Mouse (Mus musculus) cortical plate, adult 2 months (tissue): ENCODE measurements around the gene Endov.

Source experiments
- CTCF ChIP-seq: fragments of 200-500 bp; IDR thresholded peaks from 2 replicates; pipeline ENCODE4 v1.5.1; 2011; ENCODE audit warnings: mild to moderate bottlenecking, control low read depth, low read length; ENCODE audit not compliant: insufficient read depth; ENCODE audit errors: extremely low read depth
- POLR2A ChIP-seq: fragments of 200-500 bp; IDR thresholded peaks from 2 replicates; pipeline ENCODE4 v1.6.1; 2011; ENCODE audit warnings: mild to moderate bottlenecking, low read length, control low read depth; ENCODE audit not compliant: insufficient read depth; ENCODE audit errors: extremely low read depth

DNA sequence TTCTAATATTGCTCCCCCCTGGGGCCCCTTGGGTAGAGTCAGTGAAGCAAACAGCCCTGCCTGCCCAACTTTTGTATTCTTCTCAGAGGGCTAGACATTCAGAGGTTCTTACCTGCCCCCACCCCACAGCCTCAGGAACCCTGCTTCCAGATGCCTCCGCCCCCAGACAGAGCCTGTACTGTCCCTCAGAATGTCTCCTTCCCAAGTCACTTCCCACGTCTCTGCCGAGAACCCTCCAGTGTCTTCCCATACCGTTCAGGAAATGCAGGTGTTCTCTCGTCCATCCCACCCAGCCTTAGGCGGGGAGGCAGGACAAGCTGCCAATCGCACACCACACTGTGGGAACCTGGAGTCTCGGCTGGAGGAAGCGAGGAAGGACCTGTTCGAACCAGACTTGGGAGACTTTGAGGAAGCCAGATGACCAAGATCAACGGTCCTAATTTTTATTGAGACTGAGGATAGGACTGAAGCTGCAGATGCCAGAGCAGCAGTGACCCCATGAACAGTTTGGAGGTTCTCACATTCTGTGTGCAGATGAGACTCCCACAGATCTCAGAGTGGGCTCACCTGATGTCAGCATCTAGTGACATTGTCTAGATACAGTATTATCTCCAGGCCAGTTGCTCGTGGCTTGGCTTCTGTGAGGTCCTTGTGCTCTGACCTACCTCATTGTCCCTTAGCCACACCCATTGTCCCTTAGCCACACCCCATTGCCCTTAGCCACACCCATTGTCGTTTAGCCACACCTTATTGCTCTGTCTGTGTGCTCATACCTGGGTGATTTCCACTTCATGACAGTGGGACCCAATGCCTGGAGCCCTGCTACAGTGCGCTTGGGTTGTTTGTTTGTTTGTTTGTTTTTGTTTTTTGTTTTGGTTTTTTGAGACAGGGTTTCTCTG lies 35.2 kb downstream of the Endov start:
- TF ChIP-seq CTCF: no peak
- TF ChIP-seq POLR2A: no peak
